Mouse (Mus musculus) brain, embryonic 18.5 days (tissue): ENCODE measurements around the gene Ccdc9.
"Not testable (repeated sequence)": the region's sequence is repeated elsewhere in the genome, so short reads cannot be mapped to it uniquely, and the experiment has no call there.

Source experiments
- DNase-seq: peaks from one replicate; pipeline ENCODE4 v3.0.0-alpha.2; 2012; ENCODE audit warnings: low read depth, low spot score

Ccdc9 gene

GRCm38 (mm10) chr7:16308555-16309317 lies 22.1 kb upstream of the Ccdc9 start:
- no peak for DNase-seq

GRCm38 (mm10) chr7:16308093-16308492 lies 21.5 kb upstream of the Ccdc9 start, which contains the start of gene Bbc3:
TSS of gene Bbc3 (plus strand) at chr7:16308393.
- not testable (repeated sequence) for DNase-seq

- not testable (repeated sequence) for DNase-seq
Observed at GRCm38 (mm10) chr7:16307141-16307540, 20.5 kb upstream of the Ccdc9 start.

- DNase-seq, result peak; percentile 85
Observed at GRCm38 (mm10) chr7:16299419-16300035, 12.9 kb upstream of the Ccdc9 start.

GRCm38 (mm10) chr7:16298927-16299326 lies 12.3 kb upstream of the Ccdc9 start:
- no peak for DNase-seq

- no peak for DNase-seq
Observed at GRCm38 (mm10) chr7:16297616-16298015, 11.0 kb upstream of the Ccdc9 start.

GRCm38 (mm10) chr7:16296766-16297390 lies 10.3 kb upstream of the Ccdc9 start:
- no peak for DNase-seq

GRCm38 (mm10) chr7:16296146-16296545 lies 9.6 kb upstream of the Ccdc9 start:
- no peak for DNase-seq

- no peak for DNase-seq
Observed at GRCm38 (mm10) chr7:16295321-16295900, 8.8 kb upstream of the Ccdc9 start.

- no peak for DNase-seq
Observed at GRCm38 (mm10) chr7:16294837-16295236, 8.2 kb upstream of the Ccdc9 start.

GRCm38 (mm10) chr7:16294346-16294745 lies 7.8 kb upstream of the Ccdc9 start:
- DNase-seq, result no peak

- no peak for DNase-seq
Observed at GRCm38 (mm10) chr7:16287791-16288190, 1.2 kb upstream of the Ccdc9 start.

- DNase-seq, result no peak
Observed at GRCm38 (mm10) chr7:16287016-16287415, 421 bp upstream of the Ccdc9 start.

- DNase-seq, result no peak
Observed at GRCm38 (mm10) chr7:16285450-16286025, 1.1 kb downstream of the Ccdc9 start.

- no peak for DNase-seq
Observed at GRCm38 (mm10) chr7:16284904-16285303, 1.7 kb downstream of the Ccdc9 start.

GRCm38 (mm10) chr7:16284001-16284400 lies 2.6 kb downstream of the Ccdc9 start:
- DNase-seq, result no peak

GRCm38 (mm10) chr7:16282334-16282733 lies 4.3 kb downstream of the Ccdc9 start:
- DNase-seq, result no peak

- no peak for DNase-seq
Observed at GRCm38 (mm10) chr7:16280721-16281120, 5.9 kb downstream of the Ccdc9 start.

GRCm38 (mm10) chr7:16274922-16275890 lies 11.4 kb downstream of the Ccdc9 start:
- no peak for DNase-seq

GRCm38 (mm10) chr7:16273766-16274140 lies 12.8 kb downstream of the Ccdc9 start:
- DNase-seq, result no peak
